Mouse (Mus musculus) brown adipose tissue, adult 24 weeks (tissue): Measurements from ENCODE around the gene Elmod1. TPM values are rescaled to one million over a fixed set of nuclear protein-coding genes. Genes with fewer than 3 reads are reported as not detected.

Source experiments
- H3K27ac ChIP-seq: fragments of 200-500 bp; replicated peaks from 2 replicates; pipeline ENCODE4 v1.5.1; 2012; ENCODE audit warnings: low read depth, mild to moderate bottlenecking, low read length
- H3K4me1 ChIP-seq: fragments of 200-500 bp; 2 replicates; pipeline ENCODE4 v1.6.1; 2012; ENCODE audit warnings: low read length, mixed read lengths; ENCODE audit not compliant: control insufficient read depth, insufficient read depth, insufficient read length
- H3K4me3 ChIP-seq: fragments of 200-500 bp; 2 replicates; pipeline ENCODE4 v1.5.1; 2012; ENCODE audit warnings: low read depth, mild to moderate bottlenecking, low read length, moderate library complexity; ENCODE audit not compliant: insufficient read depth
- polyA plus RNA-seq: library from polyadenylated mRNA; stranded (reverse); fragments of >200 nt; gene quantifications from 2 replicates; pipeline ENCODE4 v1.2.4, GENCODE M21; 2012; ENCODE audit not compliant: missing spikeins, insufficient read depth, insufficient read length

Gene Elmod1
- polyA plus RNA-seq, 1 experiment = 0.48 TPM

DNA sequence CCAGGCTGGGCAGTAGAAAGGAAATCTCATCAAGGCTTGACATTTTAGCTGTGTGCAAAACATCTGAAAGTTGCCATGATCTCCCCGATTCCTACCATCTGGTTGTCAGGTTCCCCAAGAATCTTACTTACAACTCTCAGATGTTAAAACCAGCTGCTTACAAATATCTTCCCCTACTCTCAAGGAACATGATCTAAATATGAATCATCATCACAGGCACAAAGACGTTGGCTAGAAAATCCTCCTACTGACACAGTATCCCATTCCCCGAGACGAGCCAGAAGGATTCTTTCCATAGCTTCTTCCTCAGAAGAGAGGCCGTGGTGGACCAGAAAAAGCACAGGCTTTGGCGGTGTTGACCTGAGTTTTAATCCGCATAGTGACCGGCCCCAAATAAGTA, 101.9 kb downstream of the Elmod1 start:
- no peaks in the 10 kb centered on the region for H3K4me1 ChIP-seq
- H3K27ac ChIP-seq = no peak overlapping the region
- H3K4me3 ChIP-seq = no peak overlapping the region

Other genes starting within 250 kb of the Elmod1 start
- gene Slc35f2, start 203.8 kb downstream of the Elmod1 start, polyA plus RNA-seq = not detected in 2 replicates
- gene Sln, start 125.1 kb downstream of the Elmod1 start, polyA plus RNA-seq = 1.5 and 1.6 TPM in 2 replicates
- gene Tnfaip8l3, start 93.1 kb upstream of the Elmod1 start, polyA plus RNA-seq = not detected in 2 replicates